Mouse (Mus musculus): ENCODE results near the gene Fam181a. TPM values are rescaled to one million over a fixed set of nuclear protein-coding genes. Genes with fewer than 3 reads are reported as not detected.
A peak's percentile ranks its signal among the peaks of the same experiment; 100 is the strongest.

Fam181a gene
- polyA plus RNA-seq, 1 experiment from 2014 or later, result not detected

- Histone ChIP-seq H3K4me2 (no peak overlapping the region), H3K36me3 (no peaks in the 10 kb centered on the region), H3K4me1 (replicated peaks) (no peaks in the 10 kb centered on the region), H3K27ac (no peak overlapping the region), H3K27me3 (peaks cover 39% of the 10 kb centered on the region), H3K9ac (no peak overlapping the region), H3K9me3 (replicated peaks) (no peaks in the 10 kb centered on the region), H3K4me3 (replicated peaks) (no peak overlapping the region)
- DNase-seq, result no peak
- WGBS (ENCODE audit: insufficient replicate concordance), result 32% methylated on average over 20 of the region's 20 CpGs
- no peak for ATAC-seq (ENCODE audit: low read depth)
These were observed 5.2 kb downstream of the Fam181a start for GRCm38 (mm10) chr12:103315831-103316545.

- H3K27ac ChIP-seq, result no peak overlapping the region
- no peaks in the 10 kb centered on the region for H3K9me3 ChIP-seq (replicated peaks)
- peaks cover 19% of the 10 kb centered on the region for H3K27me3 ChIP-seq
- ATAC-seq (ENCODE audit: low read depth), result no peak
- no peak for DNase-seq
- 0 out of 2 replicates have a peak, but pooled peaks cover 4% of the 10 kb centered on the region for H3K4me1 ChIP-seq (replicated peaks)
- H3K4me2 ChIP-seq, result no peak overlapping the region
- WGBS (ENCODE audit: insufficient replicate concordance), result 20% methylated on average over 3 of the region's 3 CpGs
- no peaks in the 10 kb centered on the region for H3K36me3 ChIP-seq
- no peak overlapping the region for H3K9ac ChIP-seq
- H3K4me3 ChIP-seq (replicated peaks), result no peak overlapping the region
These were observed 12.0 kb downstream of the Fam181a start for GRCm38 (mm10) chr12:103322801-103323200.

- peak; percentile 78 for ATAC-seq (ENCODE audit: low read depth)
- no peak overlapping the region for H3K27ac ChIP-seq
- peak overlapping the region; percentile 25 for H3K4me3 ChIP-seq (replicated peaks)
- peaks cover 19% of the 10 kb centered on the region for H3K27me3 ChIP-seq
- no peak overlapping the region for H3K9ac ChIP-seq
- WGBS (ENCODE audit: insufficient replicate concordance), result 6% methylated on average over 60 of the region's 60 CpGs
- no peaks in the 10 kb centered on the region for H3K36me3 ChIP-seq
- 0 out of 2 replicates have a peak, but pooled peaks cover 4% of the 10 kb centered on the region for H3K4me1 ChIP-seq (replicated peaks)
- H3K4me2 ChIP-seq, result peak overlapping the region; percentile 57
- no peaks in the 10 kb centered on the region for H3K9me3 ChIP-seq (replicated peaks)
- peak; percentile 66 for DNase-seq
These were observed 14.5 kb downstream of the Fam181a start for GRCm38 (mm10) chr12:103325156-103325857.

- ATAC-seq (ENCODE audit: low read depth), result no peak
- no peak overlapping the region for H3K27ac ChIP-seq
- H3K4me1 ChIP-seq (replicated peaks), result 0 out of 2 replicates have a peak, but pooled peaks cover 4% of the 10 kb centered on the region
These were observed 15.8 kb downstream of the Fam181a start for GRCm38 (mm10) chr12:103326569-103326968.

GRCm38 (mm10) chr12:103327107-103327506 lies 16.3 kb downstream of the Fam181a start:
- Histone ChIP-seq H3K27me3 (peaks cover 19% of the 10 kb centered on the region), H3K27ac (no peak overlapping the region), H3K4me2 (no peak overlapping the region), H3K9me3 (replicated peaks) (no peaks in the 10 kb centered on the region), H3K4me3 (replicated peaks) (no peak overlapping the region), H3K4me1 (replicated peaks) (0 out of 2 replicates have a peak, but pooled peaks cover 4% of the 10 kb centered on the region), H3K36me3 (no peaks in the 10 kb centered on the region), H3K9ac (no peak overlapping the region)
- ATAC-seq (ENCODE audit: low read depth) (no peak), DNase-seq (no peak)
- WGBS (ENCODE audit: insufficient replicate concordance), result 39% methylated on average over 7 of the region's 7 CpGs

More at GRCm38 (mm10) chr12:103326569-103326968, 15.8 kb downstream of the Fam181a start:
- no peak overlapping the region for H3K4me3 ChIP-seq (replicated peaks)
- H3K36me3 ChIP-seq, result no peaks in the 10 kb centered on the region
- no peak overlapping the region for H3K9ac ChIP-seq
- no peaks in the 10 kb centered on the region for H3K9me3 ChIP-seq (replicated peaks)
- H3K27me3 ChIP-seq, result peaks cover 19% of the 10 kb centered on the region
- WGBS (ENCODE audit: insufficient replicate concordance), result 44% methylated on average over 4 of the region's 4 CpGs
- H3K4me2 ChIP-seq, result no peak overlapping the region
- DNase-seq, result no peak

GRCm38 (mm10) chr12:103328448-103329191 lies 17.8 kb downstream of the Fam181a start:
- Histone ChIP-seq H3K27me3 (peaks cover 19% of the 10 kb centered on the region), H3K4me2 (no peak overlapping the region), H3K4me1 (replicated peaks) (0 out of 2 replicates have a peak, but pooled peaks cover 4% of the 10 kb centered on the region), H3K36me3 (no peaks in the 10 kb centered on the region), H3K9me3 (replicated peaks) (no peaks in the 10 kb centered on the region), H3K9ac (no peak overlapping the region), H3K4me3 (replicated peaks) (no peak overlapping the region), H3K27ac (no peak overlapping the region)
- DNase-seq (no peak), ATAC-seq (ENCODE audit: low read depth) (no peak)
- WGBS (ENCODE audit: insufficient replicate concordance), result 61% methylated on average over 7 of the region's 7 CpGs

- no peaks in the 10 kb centered on the region for H3K4me1 ChIP-seq (replicated peaks)
- DNase-seq (no peak), ATAC-seq (ENCODE audit: low read depth) (no peak)
- H3K9ac ChIP-seq, result no peak overlapping the region
- H3K4me2 ChIP-seq, result no peak overlapping the region
- H3K27ac ChIP-seq, result no peak overlapping the region
- no peak overlapping the region for H3K4me3 ChIP-seq (replicated peaks)
- H3K36me3 ChIP-seq, result no peaks in the 10 kb centered on the region
- no peaks in the 10 kb centered on the region for H3K27me3 ChIP-seq
- WGBS (ENCODE audit: insufficient replicate concordance), result 45% methylated on average over 4 of the region's 4 CpGs
- H3K9me3 ChIP-seq (replicated peaks), result no peaks in the 10 kb centered on the region
These were observed 20.7 kb downstream of the Fam181a start for GRCm38 (mm10) chr12:103331491-103331890.

- no peak for DNase-seq
- Histone ChIP-seq H3K36me3 (no peaks in the 10 kb centered on the region), H3K9ac (no peak overlapping the region), H3K27me3 (no peaks in the 10 kb centered on the region), H3K27ac (no peak overlapping the region), H3K9me3 (replicated peaks) (no peaks in the 10 kb centered on the region), H3K4me2 (no peak overlapping the region), H3K4me3 (replicated peaks) (no peak overlapping the region), H3K4me1 (replicated peaks) (no peaks in the 10 kb centered on the region)
- WGBS (ENCODE audit: insufficient replicate concordance), result 26% methylated on average over 2 of the region's 2 CpGs
- no peak for ATAC-seq (ENCODE audit: low read depth)
These were observed 22.1 kb downstream of the Fam181a start for GRCm38 (mm10) chr12:103332879-103333278.

- no peaks in the 10 kb centered on the region for H3K36me3 ChIP-seq
- no peak overlapping the region for H3K27ac ChIP-seq
- H3K4me2 ChIP-seq, result no peak overlapping the region
- no peak overlapping the region for H3K4me3 ChIP-seq (replicated peaks)
- 77% methylated on average over 15 of the region's 15 CpGs for WGBS (ENCODE audit: insufficient replicate concordance)
- DNase-seq (no peak), ATAC-seq (ENCODE audit: low read depth) (no peak)
- no peak overlapping the region for H3K9ac ChIP-seq
- no peaks in the 10 kb centered on the region for H3K4me1 ChIP-seq (replicated peaks)
- H3K9me3 ChIP-seq (replicated peaks), result no peaks in the 10 kb centered on the region
- H3K27me3 ChIP-seq, result no peaks in the 10 kb centered on the region
These were observed 22.7 kb downstream of the Fam181a start for GRCm38 (mm10) chr12:103333426-103333825.

- 12% methylated on average over 3 of the region's 3 CpGs for WGBS (ENCODE audit: insufficient replicate concordance)
- H3K27ac ChIP-seq, result no peak overlapping the region
- no peaks in the 10 kb centered on the region for H3K36me3 ChIP-seq
These were observed 26.0 kb downstream of the Fam181a start for GRCm38 (mm10) chr12:103336766-103337165.

GRCm38 (mm10) chr12:103338162-103338798 lies 27.5 kb downstream of the Fam181a start:
- H3K4me2 ChIP-seq, result no peak overlapping the region
- H3K27ac ChIP-seq, result no peak overlapping the region
- no peak overlapping the region for H3K4me3 ChIP-seq (replicated peaks)
- ATAC-seq (ENCODE audit: low read depth), result no peak
- H3K9me3 ChIP-seq (replicated peaks), result no peaks in the 10 kb centered on the region
- no peaks in the 10 kb centered on the region for H3K4me1 ChIP-seq (replicated peaks)
- WGBS (ENCODE audit: insufficient replicate concordance), result 31% methylated on average over 14 of the region's 14 CpGs
- no peaks in the 10 kb centered on the region for H3K27me3 ChIP-seq
- DNase-seq, result no peak
- no peak overlapping the region for H3K9ac ChIP-seq
- no peaks in the 10 kb centered on the region for H3K36me3 ChIP-seq

More at GRCm38 (mm10) chr12:103336766-103337165, 26.0 kb downstream of the Fam181a start:
- Histone ChIP-seq H3K9me3 (replicated peaks) (no peaks in the 10 kb centered on the region), H3K9ac (no peak overlapping the region), H3K4me3 (replicated peaks) (no peak overlapping the region), H3K4me2 (no peak overlapping the region), H3K27me3 (no peaks in the 10 kb centered on the region), H3K4me1 (replicated peaks) (no peaks in the 10 kb centered on the region)
- ATAC-seq (ENCODE audit: low read depth), result no peak
- DNase-seq, result no peak
